Mouse (Mus musculus) ES-Bruce4 (cell line): ENCODE results near the gene Ssr3. TPM values are rescaled to one million over a fixed set of nuclear protein-coding genes. Genes with fewer than 3 reads are reported as not detected.

Source experiments
- H3K27ac ChIP-seq: 2 replicates; pipeline ENCODE4 v1.5.1; 2012; ENCODE audit warnings: low read length, inconsistent platforms; ENCODE audit not compliant: insufficient read depth
- H3K27me3 ChIP-seq: 2 replicates; pipeline ENCODE4 v1.6.1; 2012; ENCODE audit warnings: mild to moderate bottlenecking, low read length, inconsistent platforms; ENCODE audit not compliant: control insufficient read depth, poor library complexity, insufficient read depth, severe bottlenecking
- H3K36me3 ChIP-seq: 2 replicates; pipeline ENCODE4 v1.6.1; 2012; ENCODE audit warnings: inconsistent platforms, mild to moderate bottlenecking, low read length, moderate library complexity; ENCODE audit not compliant: control insufficient read depth, poor library complexity, insufficient read depth, severe bottlenecking
- H3K4me1 ChIP-seq: one replicate; pipeline ENCODE4 v1.8.1; 2011; ENCODE audit warnings: low read length; ENCODE audit not compliant: control insufficient read depth, insufficient read depth
- H3K4me3 ChIP-seq: 2 replicates; pipeline ENCODE4 v1.5.1; 2011; ENCODE audit warnings: low read depth, mild to moderate bottlenecking, low read length
- H3K9ac ChIP-seq: 2 replicates; pipeline ENCODE4 v1.6.1; 2012; ENCODE audit warnings: low read depth, mild to moderate bottlenecking, inconsistent platforms; ENCODE audit not compliant: poor library complexity, severe bottlenecking
- H3K9me3 ChIP-seq: replicated peaks from 2 replicates; pipeline ENCODE4 v1.6.1; 2012; ENCODE audit warnings: mild to moderate bottlenecking, low read length, inconsistent platforms; ENCODE audit not compliant: control insufficient read depth, poor library complexity, insufficient read depth, severe bottlenecking
- CTCF ChIP-seq: IDR thresholded peaks from one replicate; pipeline ENCODE4 v1.8.1; 2011; ENCODE audit warnings: low read depth, low read length
- EP300 ChIP-seq: IDR thresholded peaks from 2 replicates; pipeline ENCODE4 v1.6.1; 2011; ENCODE audit warnings: low read depth, low read length; ENCODE audit not compliant: insufficient read depth
- POLR2A ChIP-seq: IDR thresholded peaks from one replicate; pipeline ENCODE4 v1.8.1; 2011; ENCODE audit warnings: low read length; ENCODE audit not compliant: insufficient read depth
- polyA plus RNA-seq: library from polyadenylated mRNA; stranded (reverse); fragments of >200 nt; gene quantifications from 2 replicates; pipeline ENCODE4 v1.2.4, GENCODE M21; 2011; ENCODE audit warnings: low read depth; ENCODE audit not compliant: missing spikeins, insufficient read depth, insufficient read length

Ssr3 gene
- polyA plus RNA-seq, 1 experiment: 237 TPM

DNA sequence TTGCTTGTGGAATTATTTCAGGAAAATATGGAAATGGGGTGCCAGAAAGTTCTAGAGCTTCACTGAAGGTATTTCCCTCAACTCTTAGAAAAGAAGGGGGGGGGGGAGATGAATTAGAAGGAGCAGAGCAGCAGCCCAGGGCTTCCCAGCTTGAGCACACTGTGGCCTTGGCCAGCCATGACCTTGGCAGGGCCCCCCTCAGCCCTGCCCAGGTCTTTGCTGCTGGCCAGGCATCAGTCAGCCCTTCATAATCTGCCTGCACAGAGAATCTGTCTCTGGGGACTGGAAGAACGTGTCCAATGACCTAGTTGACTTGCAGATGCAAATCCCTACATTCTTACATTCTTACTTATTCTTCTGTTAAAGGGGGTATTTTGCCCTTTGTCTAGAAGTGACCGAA is 34.1 kb downstream of the Ssr3 start:
- no peaks in the 10 kb centered on the region for H3K36me3 ChIP-seq
- no peak for TF ChIP-seq POLR2A
- no peak for TF ChIP-seq EP300
- no peak for TF ChIP-seq CTCF
- no peak overlapping the region for H3K9ac ChIP-seq
- no peak overlapping the region for H3K4me3 ChIP-seq
- no peaks in the 10 kb centered on the region for H3K9me3 ChIP-seq
- no peak overlapping the region for H3K27ac ChIP-seq
- no peaks in the 10 kb centered on the region for H3K27me3 ChIP-seq
- no peaks in the 10 kb centered on the region for H3K4me1 ChIP-seq

DNA sequence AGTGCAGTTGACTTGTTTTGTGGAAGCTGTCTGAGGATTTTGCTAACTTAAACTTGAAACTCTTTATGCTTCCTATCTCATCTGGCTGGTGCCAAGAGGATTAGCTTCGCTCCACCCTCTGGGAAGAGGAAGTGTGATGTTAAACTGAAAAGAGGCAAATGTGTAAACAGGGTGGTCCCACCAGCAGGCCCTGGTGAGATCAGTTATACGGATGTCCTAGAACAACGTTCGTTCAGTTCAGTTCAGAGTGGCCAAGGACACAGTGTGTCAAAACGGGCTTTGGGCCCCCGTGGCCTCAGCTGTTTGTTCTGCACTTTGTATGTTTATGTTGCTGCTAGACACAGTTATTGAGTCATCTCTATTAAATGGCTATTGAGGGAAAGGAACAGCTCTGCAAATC is 36.9 kb downstream of the Ssr3 start:
- TF ChIP-seq POLR2A (no peak), CTCF (no peak), EP300 (no peak)
- no peaks in the 10 kb centered on the region for H3K36me3 ChIP-seq
- H3K27ac ChIP-seq: no peak overlapping the region
- H3K27me3 ChIP-seq: no peaks in the 10 kb centered on the region
- H3K4me1 ChIP-seq: no peaks in the 10 kb centered on the region
- H3K9ac ChIP-seq: no peak overlapping the region
- no peaks in the 10 kb centered on the region for H3K9me3 ChIP-seq
- no peak overlapping the region for H3K4me3 ChIP-seq

DNA sequence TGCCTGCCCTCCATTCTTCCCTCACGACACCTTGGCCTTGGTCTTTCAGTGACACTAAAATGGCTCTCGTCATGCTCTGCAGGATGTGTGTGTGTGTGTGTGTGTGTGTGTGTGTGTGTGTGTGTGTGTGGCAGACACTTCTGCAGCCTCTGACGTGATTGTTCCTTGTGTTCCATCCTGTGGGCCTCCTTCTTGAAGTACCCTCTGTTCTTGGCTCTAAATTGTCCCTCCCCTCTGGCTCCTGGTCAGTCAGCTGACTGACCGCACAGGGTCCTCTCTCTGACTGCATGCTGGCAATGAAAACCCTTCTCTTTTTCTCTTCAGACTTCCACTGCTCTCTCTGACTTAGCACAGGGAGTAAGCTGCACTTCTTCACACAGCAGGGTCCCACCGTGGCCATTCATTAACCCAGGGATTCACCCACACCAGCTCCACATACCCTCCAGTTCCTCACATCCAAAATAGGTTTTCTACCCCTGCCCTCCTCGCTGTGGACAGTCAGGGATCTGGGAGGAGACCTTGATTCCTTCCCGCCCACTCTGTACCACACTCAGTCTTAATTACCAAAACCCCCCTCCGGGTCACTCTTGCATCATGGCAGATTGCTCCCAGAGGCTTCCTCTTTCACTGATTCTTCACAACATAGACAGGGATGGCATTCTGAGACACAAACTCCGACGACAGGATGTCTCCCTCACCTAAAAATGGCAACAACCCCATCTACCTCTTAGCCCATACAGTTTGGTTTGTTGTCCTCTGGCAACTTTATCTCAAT is 39.0 kb downstream of the Ssr3 start:
- Histone ChIP-seq H3K9ac (no peak overlapping the region), H3K4me3 (no peak overlapping the region), H3K27me3 (no peaks in the 10 kb centered on the region), H3K9me3 (no peaks in the 10 kb centered on the region), H3K27ac (no peak overlapping the region), H3K4me1 (no peaks in the 10 kb centered on the region), H3K36me3 (no peaks in the 10 kb centered on the region)
- no peak for TF ChIP-seq CTCF
- no peak for TF ChIP-seq POLR2A
- TF ChIP-seq EP300: no peak

DNA sequence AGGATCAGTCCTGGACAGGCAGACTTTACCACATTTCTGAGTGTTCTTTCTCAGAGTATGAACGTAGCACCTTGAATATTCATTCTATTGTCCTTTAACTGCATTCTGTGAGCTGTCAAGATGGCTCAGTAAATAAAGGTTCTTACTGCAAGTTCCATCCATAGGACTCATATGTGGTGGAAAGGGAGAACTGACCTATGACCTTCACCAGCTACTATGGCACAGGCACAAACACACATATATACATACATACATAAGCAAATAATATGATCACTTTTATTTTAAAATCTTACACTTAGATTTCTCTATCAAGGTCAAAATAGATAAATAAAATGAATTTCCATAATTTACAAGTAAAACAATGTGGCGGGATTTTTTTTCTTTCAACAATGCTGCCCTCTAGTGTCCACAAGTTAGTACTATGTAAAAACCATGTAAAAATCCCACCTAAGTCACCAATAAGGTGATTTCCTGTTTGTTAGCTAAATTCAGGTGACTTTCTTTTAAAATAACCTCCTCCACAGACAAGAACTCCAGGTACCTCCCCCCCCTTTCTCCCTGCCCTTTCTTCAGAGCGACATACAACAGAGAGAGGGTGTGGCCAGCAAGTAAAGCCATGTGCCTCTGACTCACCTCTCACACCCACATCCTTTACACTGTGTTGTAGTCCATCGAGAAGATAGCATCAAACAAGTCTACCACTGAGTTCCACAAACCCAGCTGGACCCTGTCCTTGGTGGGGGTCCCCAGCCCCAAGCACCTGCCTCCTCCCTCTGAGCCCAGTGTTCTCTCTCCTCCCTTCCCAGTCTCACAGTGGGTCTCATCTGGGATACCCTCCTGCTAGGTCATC is 39.9 kb downstream of the Ssr3 start:
- TF ChIP-seq CTCF: no peak
- TF ChIP-seq EP300: no peak
- no peak for TF ChIP-seq POLR2A
- no peak overlapping the region for H3K4me3 ChIP-seq
- H3K4me1 ChIP-seq: no peaks in the 10 kb centered on the region
- no peaks in the 10 kb centered on the region for H3K9me3 ChIP-seq
- H3K9ac ChIP-seq: no peak overlapping the region
- no peaks in the 10 kb centered on the region for H3K27me3 ChIP-seq
- H3K27ac ChIP-seq: no peak overlapping the region
- H3K36me3 ChIP-seq: no peaks in the 10 kb centered on the region

DNA sequence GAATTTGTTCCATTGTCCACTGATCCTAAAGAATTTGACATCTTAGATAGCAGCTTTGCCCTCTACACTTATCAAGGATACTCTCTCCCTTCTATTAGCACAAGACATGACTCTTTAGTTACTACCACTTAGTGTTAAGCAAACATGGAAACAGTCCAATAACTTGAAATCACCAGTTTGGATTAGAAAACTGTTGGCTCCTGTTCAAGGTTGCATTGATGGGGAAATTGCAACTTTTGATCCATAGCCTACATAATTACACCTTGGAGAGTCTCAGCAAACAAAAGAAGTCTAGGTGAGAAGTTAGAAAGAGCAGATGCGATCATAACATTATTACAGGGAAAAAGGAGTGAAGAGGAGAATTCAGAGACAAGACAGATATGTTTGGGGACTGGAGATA is 46.2 kb downstream of the Ssr3 start:
- H3K36me3 ChIP-seq: no peaks in the 10 kb centered on the region
- H3K4me1 ChIP-seq: no peaks in the 10 kb centered on the region
- H3K27ac ChIP-seq: no peak overlapping the region
- no peak for TF ChIP-seq POLR2A
- no peak overlapping the region for H3K9ac ChIP-seq
- H3K27me3 ChIP-seq: no peaks in the 10 kb centered on the region
- H3K9me3 ChIP-seq: no peaks in the 10 kb centered on the region
- H3K4me3 ChIP-seq: no peak overlapping the region

DNA sequence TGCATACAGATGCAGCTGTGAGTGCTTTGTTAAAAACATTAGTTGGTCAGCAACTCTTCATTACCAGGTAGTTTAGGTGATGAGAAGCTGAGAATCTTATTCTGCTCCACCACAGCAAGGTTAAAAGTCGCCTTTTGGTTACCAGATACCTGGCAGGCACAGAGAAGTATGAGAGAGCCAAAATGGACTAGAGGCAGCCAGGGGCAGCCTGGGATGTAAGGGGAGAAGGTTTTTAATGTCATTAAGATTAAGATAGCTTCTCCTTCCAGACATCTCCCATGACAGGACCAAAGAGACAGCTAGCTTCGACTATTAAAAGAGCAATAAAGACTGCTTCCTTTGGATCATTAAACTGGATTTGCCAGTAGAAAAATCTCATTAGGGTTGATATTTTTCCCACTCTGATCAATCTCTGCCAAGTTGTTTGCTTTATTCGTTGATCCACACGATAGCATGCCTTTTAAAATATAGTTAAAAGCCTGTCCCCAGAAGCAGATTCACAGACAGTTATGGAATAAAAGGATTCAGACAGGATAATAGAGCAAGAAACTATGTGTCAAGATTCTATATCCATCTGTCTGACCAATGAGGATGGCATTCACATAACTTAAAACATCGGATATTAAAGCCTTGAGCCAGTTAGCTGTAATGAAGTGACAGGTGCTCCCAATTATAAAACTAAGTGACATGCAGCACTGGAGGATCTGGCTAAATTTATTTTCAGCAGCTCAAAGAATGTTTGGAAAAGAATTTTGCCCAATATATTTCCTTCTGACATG is 52.1 kb downstream of the Ssr3 start:
- no peak overlapping the region for H3K4me3 ChIP-seq

More for the DNA sequence above, 52.1 kb downstream of the Ssr3 start:
- no peak for TF ChIP-seq EP300
- no peak for TF ChIP-seq CTCF
- TF ChIP-seq POLR2A: no peak
- Histone ChIP-seq H3K4me1 (no peaks in the 10 kb centered on the region), H3K27ac (no peak overlapping the region), H3K27me3 (no peaks in the 10 kb centered on the region), H3K9ac (no peak overlapping the region), H3K36me3 (no peaks in the 10 kb centered on the region), H3K9me3 (no peaks in the 10 kb centered on the region)
